Comparison of ENCODE assay signal across 16 mouse cellular contexts in the genomic region with DNA sequence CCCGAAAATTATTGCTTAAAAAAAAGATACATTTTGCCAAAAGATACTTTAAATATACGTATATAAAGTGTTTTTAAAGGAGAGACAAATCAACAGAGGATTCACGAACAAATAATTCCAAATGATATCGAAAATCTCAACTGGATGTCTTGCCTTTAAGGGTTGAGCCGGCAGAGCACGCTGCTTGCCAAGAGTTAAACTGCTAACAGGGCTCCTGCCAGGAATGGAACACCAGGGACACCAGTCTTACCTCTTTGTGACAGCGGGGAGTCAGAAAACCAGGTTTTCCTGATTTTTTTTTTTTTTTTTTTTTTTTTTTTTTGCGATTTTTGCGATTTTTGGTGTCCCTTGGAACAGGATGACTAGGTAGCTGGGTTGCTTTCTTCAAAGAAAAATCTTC. TPM values are rescaled to one million over a fixed set of nuclear protein-coding genes. Genes with fewer than 3 reads are reported as not detected.
DNase-seq lines count a peak whose midpoint lies in the region; ATAC-seq lines count a peak whose summit lies in the region.
"Had no signal": no experiment of that assay in that cellular context is flagged by ENCODE, and none has a peak within 500 bp of the region (broad histone marks: within the 10 kb centered on the region; RNA-seq: fewer than 3 reads in every experiment).

No protein-coding gene starts in this region.

- no peak overlapping the region for H3K4me3 ChIP-seq in hindbrain, embryonic 11.5 days (ENCODE audit: low read depth, low read length)
- no peak overlapping the region for H3K4me3 ChIP-seq in hindbrain, embryonic 10.5 days
- H3K4me3 ChIP-seq in hindbrain, embryonic 14.5 days (replicated peaks; ENCODE audit: low read length): peak overlapping the region; percentile 49
- H3K4me3 ChIP-seq in neural tube, embryonic 13.5 days: peak overlapping the region; percentile 51
- H3K4me3 ChIP-seq: limb, embryonic 13.5 days; liver, embryonic 15.5 days had no signal

- 0 out of 2 replicates have a peak overlapping the region, but pooled peaks have one; percentile 47 for H3K27ac ChIP-seq in hindbrain, embryonic 11.5 days (ENCODE audit: low read depth, low read length)
- no peak overlapping the region for H3K27ac ChIP-seq in hindbrain, embryonic 10.5 days
- peak overlapping the region; percentile 97 for H3K27ac ChIP-seq in hindbrain, embryonic 14.5 days
- H3K27ac ChIP-seq in neural tube, embryonic 13.5 days (replicated peaks): peak overlapping the region; percentile 97
- H3K27ac ChIP-seq: limb, embryonic 13.5 days; liver, embryonic 15.5 days had no signal

- no peaks in the 10 kb centered on the region for H3K36me3 ChIP-seq in hindbrain, embryonic 11.5 days (ENCODE audit: control insufficient read depth, insufficient read depth, low read length)
- no peaks in the 10 kb centered on the region for H3K36me3 ChIP-seq in hindbrain, embryonic 10.5 days
- 0 out of 2 replicates have a peak, but pooled peaks cover 6% of the 10 kb centered on the region for H3K36me3 ChIP-seq in hindbrain, embryonic 14.5 days (replicated peaks; ENCODE audit: control insufficient read depth, insufficient read depth)
- no peaks in the 10 kb centered on the region for H3K36me3 ChIP-seq in neural tube, embryonic 13.5 days
- H3K36me3 ChIP-seq: limb, embryonic 13.5 days; liver, embryonic 15.5 days had no signal

- WGBS in hindbrain, embryonic 11.5 days: 2% methylated on average over 9 of the region's 9 CpGs
- WGBS in hindbrain, embryonic 10.5 days: 2% methylated on average over 9 of the region's 9 CpGs
- WGBS in hindbrain, embryonic 14.5 days: under 1% methylated on average over 9 of the region's 9 CpGs
- WGBS in neural tube, embryonic 13.5 days: 3% methylated on average over 9 of the region's 9 CpGs

- no peak for ATAC-seq in hindbrain, embryonic 11.5 days (ENCODE audit: low FRiP score)
- no peak for ATAC-seq in hindbrain, embryonic 14.5 days (ENCODE audit: low FRiP score)
- no peak for ATAC-seq in neural tube, embryonic 13.5 days (ENCODE audit: low read depth)

- H3K27me3 ChIP-seq in hindbrain, embryonic 11.5 days (ENCODE audit: control insufficient read depth, insufficient read depth, low read length): peaks cover 49% of the 10 kb centered on the region
- H3K27me3 ChIP-seq in hindbrain, embryonic 10.5 days (ENCODE audit: insufficient read depth, poor library complexity, severe bottlenecking): peaks cover 93% of the 10 kb centered on the region
- H3K27me3 ChIP-seq in hindbrain, embryonic 14.5 days (ENCODE audit: control insufficient read depth, insufficient read depth, low read length): peaks cover 40% of the 10 kb centered on the region
- H3K27me3 ChIP-seq in neural tube, embryonic 13.5 days: peaks cover 71% of the 10 kb centered on the region

- H3K4me1 ChIP-seq in hindbrain, embryonic 11.5 days (replicated peaks; ENCODE audit: control insufficient read depth, insufficient read depth, low read length): 0 out of 2 replicates have a peak, but pooled peaks cover 3% of the 10 kb centered on the region
- H3K4me1 ChIP-seq in hindbrain, embryonic 10.5 days (replicated peaks): peaks cover 24% of the 10 kb centered on the region
- H3K4me1 ChIP-seq in hindbrain, embryonic 14.5 days (replicated peaks; ENCODE audit: control insufficient read depth, insufficient read depth, low read length): peaks cover 6% of the 10 kb centered on the region; the same call in 1 of the 2 replicates
- peaks cover 2% of the 10 kb centered on the region for H3K4me1 ChIP-seq in neural tube, embryonic 13.5 days (replicated peaks)
- H3K4me1 ChIP-seq: liver, embryonic 15.5 days had no signal

- no peaks in the 10 kb centered on the region for H3K9me3 ChIP-seq in hindbrain, embryonic 11.5 days (ENCODE audit: control insufficient read depth, low read length)
- H3K9me3 ChIP-seq in hindbrain, embryonic 10.5 days: no peaks in the 10 kb centered on the region
- H3K9me3 ChIP-seq in hindbrain, embryonic 14.5 days (ENCODE audit: control insufficient read depth, low read length): no peaks in the 10 kb centered on the region
- H3K9me3 ChIP-seq in neural tube, embryonic 13.5 days: no peaks in the 10 kb centered on the region
- H3K9me3 ChIP-seq: limb, embryonic 13.5 days; liver, embryonic 15.5 days had no signal

- no peak overlapping the region for H3K4me2 ChIP-seq in hindbrain, embryonic 11.5 days (replicated peaks; ENCODE audit: low read depth, low read length)
- H3K4me2 ChIP-seq in hindbrain, embryonic 14.5 days (replicated peaks): peak overlapping the region; percentile 78
- peak overlapping the region; percentile 66 for H3K4me2 ChIP-seq in neural tube, embryonic 13.5 days
- H3K4me2 ChIP-seq: heart, embryonic 11.5 days; limb, embryonic 13.5 days; liver, embryonic 15.5 days had no signal

- DNase-seq in hindbrain, embryonic 11.5 days (ENCODE audit: low spot score): peak; percentile 26
- no peak for DNase-seq in hindbrain, embryonic 10.5 days (ENCODE audit: low spot score)
- peak; percentile 23 for DNase-seq in embryo, embryonic 11 days
- DNase-seq in hindbrain, embryonic 14.5 days (ENCODE audit: low spot score): peak; percentile 45
- no peak for DNase-seq in Muller cell, postnatal 12 days (ENCODE audit: inconsistent ontology term)
- no peak for DNase-seq in heart, postnatal 25 days (ENCODE audit: low spot score)
- DNase-seq: cerebellum, adult 11-12 months; kidney, adult 8-10 months; thymus, postnatal 25 days had no signal

- H3K9ac ChIP-seq in hindbrain, embryonic 11.5 days (ENCODE audit: low read depth, low read length): no peak overlapping the region
- H3K9ac ChIP-seq in hindbrain, embryonic 14.5 days: peak overlapping the region; percentile 78
- peak overlapping the region; percentile 87 for H3K9ac ChIP-seq in neural tube, embryonic 13.5 days
- H3K9ac ChIP-seq: limb, embryonic 13.5 days; liver, embryonic 15.5 days had no signal

- intact Hi-C loops in heart, postnatal 25 days (cut with DNase I): no loop called here

RNA-seq across cellular contexts. Expression of gene Slc17a6, which starts 6.5 kb away (rescaled TPM):
- 33.2 and 34.9 TPM in 2 replicates for polyA plus RNA-seq in hindbrain, embryonic 11.5 days (2014; fragmentation: Nextera tagmentation; extraction: Ambion mirVana)
- polyA plus RNA-seq in hindbrain, embryonic 10.5 days (2016; fragmentation: Nextera tagmentation; extraction: Ambion mirVana): 6.4 and 16.1 TPM in 2 replicates
- 111 and 133 TPM in 2 replicates for polyA plus RNA-seq in hindbrain, embryonic 14.5 days (2014; fragmentation: Nextera tagmentation; extraction: Ambion mirVana)
- polyA plus RNA-seq in neural tube, embryonic 13.5 days (2015; fragmentation: Nextera tagmentation; extraction: Ambion mirVana): 78.3 and 85.1 TPM in 2 replicates
- total RNA-seq in heart, postnatal 25 days (2021): not detected
- total RNA-seq: gastrocnemius, postnatal 4 days; hematopoietic stem cell, adult 5-6 weeks had no signal
- polyA plus RNA-seq: heart, embryonic 11.5 days; spleen, adult 2 months had no signal

Comparison
In these comparisons a context has a peak if more than half of its experiments do, and no peak if none do; other contexts are left out.
1. DNase-seq: peak in hindbrain, embryonic 11.5 days (single experiment), embryo, embryonic 11 days (single experiment) and hindbrain, embryonic 14.5 days (single experiment); none in hindbrain, embryonic 10.5 days (single experiment), Muller cell, postnatal 12 days (single experiment) and heart, postnatal 25 days (single experiment).
2. H3K4me3 ChIP-seq: peak in hindbrain, embryonic 14.5 days (single experiment) and neural tube, embryonic 13.5 days (single experiment); none in hindbrain, embryonic 11.5 days (single experiment) and hindbrain, embryonic 10.5 days (single experiment).